Mouse (Mus musculus): ENCODE measurements around the gene Pp2d1. TPM values are rescaled to one million over a fixed set of nuclear protein-coding genes. Genes with fewer than 3 reads are reported as not detected.

The Pp2d1 gene
- total RNA-seq, 1 experiment = 0.31 TPM

DNA sequence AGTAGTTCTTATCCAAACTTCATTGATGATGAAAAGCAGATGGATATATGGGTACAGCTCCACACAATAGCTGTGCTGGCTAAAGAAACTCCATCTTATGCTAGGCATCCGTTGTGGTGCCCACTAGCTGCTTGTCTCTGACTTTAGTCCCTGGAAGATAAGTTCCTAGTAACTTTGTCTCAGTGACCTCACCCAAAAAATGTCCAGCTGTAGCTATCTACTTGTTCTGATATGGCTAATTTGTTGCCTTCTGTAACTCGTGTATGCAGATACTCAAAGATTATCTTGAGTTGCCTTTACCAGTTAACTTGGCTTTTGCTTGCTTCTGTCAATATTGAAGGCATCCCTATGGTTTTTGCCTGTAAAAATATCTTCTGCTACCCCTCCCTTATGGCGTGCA is 15.6 kb upstream of the Pp2d1 start:
- no peak overlapping the region for H3K27ac ChIP-seq (ENCODE audit: insufficient read depth, low read depth, low read length, poor library complexity, severe bottlenecking)

GRCm38 (mm10) chr17:53554088-53554487 is 14.8 kb upstream of the Pp2d1 start:
- Histone ChIP-seq H3K27ac (ENCODE audit: insufficient read depth, low read depth, low read length, poor library complexity, severe bottlenecking) (no peak overlapping the region), H3K9me3 (ENCODE audit: control insufficient read depth, insufficient read depth, low read depth, low read length) (no peaks in the 10 kb centered on the region), H3K4me3 (ENCODE audit: insufficient read depth in 1 of 2, low read depth in 1 of 2, low read length in 2 of 2, poor library complexity in 1 of 2, severe bottlenecking in 1 of 2) (no peak overlapping the region), H3K4me1 (ENCODE audit: control insufficient read depth in 2 of 2, insufficient read depth in 2 of 2, low read length in 2 of 2, poor library complexity in 1 of 2) (peaks cover 5 to 13% of the 10 kb centered on the region in 2 experiments; a peak in 1 of 4 replicates), H3K36me3 (ENCODE audit: control insufficient read depth, insufficient read depth, low read length, poor library complexity, severe bottlenecking) (no peaks in the 10 kb centered on the region; the same call in 1 of the 2 replicates), H3K9ac (ENCODE audit: insufficient read depth, low read depth, low read length, poor library complexity, severe bottlenecking) (no peak overlapping the region; the same call in 1 of the 2 replicates)
- DNase-seq (ENCODE audit: low read depth, low spot score) = no peak
- in situ Hi-C loops (cut with MboI; ENCODE audit: low sequenced_read_pairs in 2 of 2, unreplicated experiment in 2 of 2) = no loop called here
- TF ChIP-seq ZNF384 (IDR thresholded peaks at IDR 0.05; ENCODE audit: low read depth, low read length) (no peak), CHD2 (IDR thresholded peaks at IDR 0.05; ENCODE audit: low read depth, low read length) (no peak), HCFC1 (IDR thresholded peaks at IDR 0.05; ENCODE audit: borderline replicate concordance, insufficient read depth, low read length) (no peak), MAFK (IDR thresholded peaks at IDR 0.05; ENCODE audit: insufficient read depth, low read depth, low read length) (no peak), ZC3H11A (IDR thresholded peaks at IDR 0.05; ENCODE audit: borderline replicate concordance, low read depth, low read length) (no peak)

More for the DNA sequence above, 15.6 kb upstream of the Pp2d1 start:
- in situ Hi-C loops (cut with MboI; ENCODE audit: low sequenced_read_pairs in 2 of 2, unreplicated experiment in 2 of 2) = no loop called here
- TF ChIP-seq CHD2 (IDR thresholded peaks at IDR 0.05; ENCODE audit: low read depth, low read length) = no peak
- no peak for TF ChIP-seq ZC3H11A (IDR thresholded peaks at IDR 0.05; ENCODE audit: borderline replicate concordance, low read depth, low read length)
- no peak for TF ChIP-seq HCFC1 (IDR thresholded peaks at IDR 0.05; ENCODE audit: borderline replicate concordance, insufficient read depth, low read length)
- TF ChIP-seq MAFK (IDR thresholded peaks at IDR 0.05; ENCODE audit: insufficient read depth, low read depth, low read length) = no peak
- TF ChIP-seq ZNF384 (IDR thresholded peaks at IDR 0.05; ENCODE audit: low read depth, low read length) = no peak
- H3K9ac ChIP-seq (ENCODE audit: insufficient read depth, low read depth, low read length, poor library complexity, severe bottlenecking) = no peak overlapping the region
- H3K36me3 ChIP-seq (ENCODE audit: control insufficient read depth, insufficient read depth, low read length, poor library complexity, severe bottlenecking) = no peaks in the 10 kb centered on the region; the same call in 1 of the 2 replicates
- H3K9me3 ChIP-seq (ENCODE audit: control insufficient read depth, insufficient read depth, low read depth, low read length) = no peaks in the 10 kb centered on the region
- no peak for DNase-seq (ENCODE audit: low read depth, low spot score)
- no peak overlapping the region for H3K4me3 ChIP-seq (ENCODE audit: insufficient read depth in 1 of 2, low read depth in 1 of 2, low read length in 2 of 2, poor library complexity in 1 of 2, severe bottlenecking in 1 of 2)
- peaks cover 5 to 16% of the 10 kb centered on the region in 2 experiments; a peak in 2 of 4 replicates for H3K4me1 ChIP-seq (ENCODE audit: control insufficient read depth in 2 of 2, insufficient read depth in 2 of 2, low read length in 2 of 2, poor library complexity in 1 of 2)

DNA sequence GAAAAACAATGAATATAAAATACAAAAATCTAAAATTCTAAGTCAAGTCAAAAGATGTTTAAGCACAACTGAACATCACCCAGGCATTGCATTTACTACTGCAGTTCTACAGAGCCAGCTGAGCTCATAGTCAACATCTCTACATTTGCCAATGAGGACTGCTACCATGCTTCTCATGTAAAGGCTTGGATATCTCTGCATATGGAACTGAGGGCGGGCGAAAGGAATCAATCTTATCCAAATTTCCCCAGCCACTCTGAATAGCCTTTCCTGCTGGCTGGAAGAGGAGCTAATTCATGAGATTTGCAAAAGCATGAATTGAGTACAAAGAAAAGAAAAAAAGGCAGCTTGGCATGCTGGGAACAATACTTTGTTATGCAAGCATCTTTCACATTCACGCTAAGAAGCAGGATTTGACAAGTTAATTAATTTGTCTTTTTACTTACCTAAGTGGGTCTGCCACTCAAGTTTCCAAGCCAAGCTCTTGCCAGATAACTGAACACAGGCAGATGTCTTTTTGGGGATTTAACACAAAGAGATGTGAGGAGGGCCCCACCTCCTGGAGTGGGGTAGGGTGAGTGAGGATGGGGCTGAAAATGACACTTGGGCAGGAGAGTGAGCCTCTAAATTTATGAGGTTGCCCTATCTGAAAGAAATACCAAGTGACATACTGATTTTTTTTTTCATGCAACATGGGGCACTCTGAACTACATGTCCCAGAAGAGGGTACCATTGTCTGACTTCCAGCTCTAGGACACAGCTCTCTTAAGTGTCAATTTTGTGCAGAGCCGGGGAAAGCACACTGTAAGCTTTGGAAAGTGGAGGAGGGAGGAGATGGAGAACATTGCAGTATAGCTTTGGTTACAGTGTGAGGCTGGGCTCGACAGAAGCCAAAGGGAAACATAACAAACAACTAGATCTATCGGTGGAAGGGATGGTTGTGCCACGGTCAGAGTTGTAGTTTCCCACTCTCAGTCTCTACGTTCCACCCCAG is 12.4 kb upstream of the Pp2d1 start:
- no peak for DNase-seq (ENCODE audit: low read depth, low spot score)
- Histone ChIP-seq H3K36me3 (ENCODE audit: control insufficient read depth, insufficient read depth, low read length, poor library complexity, severe bottlenecking) (no peaks in the 10 kb centered on the region; the same call in 1 of the 2 replicates), H3K27ac (ENCODE audit: insufficient read depth, low read depth, low read length, poor library complexity, severe bottlenecking) (no peak overlapping the region; the same call in 1 of the 2 replicates), H3K4me1 (ENCODE audit: control insufficient read depth in 2 of 2, insufficient read depth in 2 of 2, low read length in 2 of 2, poor library complexity in 1 of 2) (peaks cover 2 to 12% of the 10 kb centered on the region in 2 experiments; a peak in 2 of 4 replicates), H3K9me3 (ENCODE audit: control insufficient read depth, insufficient read depth, low read depth, low read length) (no peaks in the 10 kb centered on the region), H3K4me3 (ENCODE audit: insufficient read depth in 1 of 2, low read depth in 1 of 2, low read length in 2 of 2, poor library complexity in 1 of 2, severe bottlenecking in 1 of 2) (no peak overlapping the region), H3K9ac (ENCODE audit: insufficient read depth, low read depth, low read length, poor library complexity, severe bottlenecking) (no peak overlapping the region)
- in situ Hi-C loops (cut with MboI; ENCODE audit: low sequenced_read_pairs in 2 of 2, unreplicated experiment in 2 of 2) = no loop called here
- TF ChIP-seq CHD2 (IDR thresholded peaks at IDR 0.05; ENCODE audit: low read depth, low read length) (no peak), HCFC1 (IDR thresholded peaks at IDR 0.05; ENCODE audit: borderline replicate concordance, insufficient read depth, low read length) (no peak), MAFK (IDR thresholded peaks at IDR 0.05; ENCODE audit: insufficient read depth, low read depth, low read length) (no peak), ZC3H11A (IDR thresholded peaks at IDR 0.05; ENCODE audit: borderline replicate concordance, low read depth, low read length) (no peak), ZNF384 (IDR thresholded peaks at IDR 0.05; ENCODE audit: low read depth, low read length) (no peak)

GRCm38 (mm10) chr17:53543591-53544324 is 4.5 kb upstream of the Pp2d1 start:
- Histone ChIP-seq H3K4me3 (ENCODE audit: insufficient read depth in 1 of 2, low read depth in 1 of 2, low read length in 2 of 2, poor library complexity in 1 of 2, severe bottlenecking in 1 of 2) (no peak overlapping the region), H3K9me3 (ENCODE audit: control insufficient read depth, insufficient read depth, low read depth, low read length) (no peaks in the 10 kb centered on the region), H3K4me1 (ENCODE audit: control insufficient read depth in 2 of 2, insufficient read depth in 2 of 2, low read length in 2 of 2, poor library complexity in 1 of 2) (peaks cover 0 to 5% of the 10 kb centered on the region in 2 experiments; a peak in 1 of 4 replicates), H3K27ac (ENCODE audit: insufficient read depth, low read depth, low read length, poor library complexity, severe bottlenecking) (no peak overlapping the region), H3K9ac (ENCODE audit: insufficient read depth, low read depth, low read length, poor library complexity, severe bottlenecking) (no peak overlapping the region), H3K36me3 (ENCODE audit: control insufficient read depth, insufficient read depth, low read length, poor library complexity, severe bottlenecking) (no peaks in the 10 kb centered on the region)
- DNase-seq (ENCODE audit: low read depth, low spot score) = no peak
- in situ Hi-C loops (cut with MboI; ENCODE audit: low sequenced_read_pairs in 2 of 2, unreplicated experiment in 2 of 2) = loop anchor here in 1 of 2 experiments (25.0 kb wide), 1 partner anchor 294 kb away; the partner anchor contains the start of gene Sult1c2
- no peak for TF ChIP-seq ZC3H11A (IDR thresholded peaks at IDR 0.05; ENCODE audit: borderline replicate concordance, low read depth, low read length)
- no peak for TF ChIP-seq MAFK (IDR thresholded peaks at IDR 0.05; ENCODE audit: insufficient read depth, low read depth, low read length)
- TF ChIP-seq HCFC1 (IDR thresholded peaks at IDR 0.05; ENCODE audit: borderline replicate concordance, insufficient read depth, low read length) = no peak
- TF ChIP-seq CHD2 (IDR thresholded peaks at IDR 0.05; ENCODE audit: low read depth, low read length) = no peak
- TF ChIP-seq ZNF384 (IDR thresholded peaks at IDR 0.05; ENCODE audit: low read depth, low read length) = no peak

All from ES-E14 (cell line).